Mouse (Mus musculus): ENCODE data around the gene Nt5m. TPM values are rescaled to one million over a fixed set of nuclear protein-coding genes. Genes with fewer than 3 reads are reported as not detected.

Gene Nt5m
- total and polyA plus RNA-seq, 3 experiments: 11.7 to 19.3 (median 14.0) TPM

DNA sequence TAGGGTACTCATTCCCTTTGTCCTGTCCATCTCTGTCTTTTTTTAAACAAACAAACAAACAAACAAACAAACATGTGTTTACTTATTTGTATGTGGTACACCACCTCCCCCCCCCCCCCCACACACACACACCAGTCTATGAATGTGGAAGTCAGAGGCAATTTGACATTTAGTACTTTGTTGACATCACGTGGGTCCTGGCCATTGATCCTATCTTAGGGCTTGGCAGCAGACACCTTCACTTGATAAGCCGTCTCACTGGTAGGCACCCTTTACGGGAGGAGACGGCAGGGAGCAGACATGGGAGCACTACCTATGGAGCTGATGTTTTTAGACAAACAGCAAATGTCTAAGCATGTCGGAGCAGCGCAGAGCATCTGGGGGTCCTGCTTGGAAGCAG is 55.7 kb downstream of the Nt5m start:
- ATAC-seq (ENCODE audit: extremely low read depth, insufficient number of reproducible peaks, low FRiP score, poor library complexity, severe bottlenecking) (no peak), DNase-seq (ENCODE audit: low spot score) (no peak)
- TF ChIP-seq GATA2 (IDR thresholded peaks at IDR 0.05; ENCODE audit: borderline replicate concordance, low read depth, low read length): no peak
- no peak for TF ChIP-seq CTCF (IDR thresholded peaks at IDR 0.05; ENCODE audit: low read depth, low read length)
- no peak for TF ChIP-seq POLR2AphosphoS5 (IDR thresholded peaks at IDR 0.05; ENCODE audit: insufficient replicate concordance, low read depth, low read length)
- TF ChIP-seq TAL1 (conservative IDR thresholded peaks at IDR 0.05; ENCODE audit: low read depth, low read length): no peak
- no peak for TF ChIP-seq GATA1 (IDR thresholded peaks at IDR 0.05; ENCODE audit: borderline replicate concordance, low read length)
- no peaks in the 10 kb centered on the region for H3K9me3 ChIP-seq (replicated peaks)
- no peaks in the 10 kb centered on the region for H3K36me3 ChIP-seq (replicated peaks)
- H3K4me1 ChIP-seq (ENCODE audit: insufficient read depth, low read depth, low read length): peaks cover 32% of the 10 kb centered on the region
- no peak overlapping the region for H3K4me3 ChIP-seq (ENCODE audit: low read depth, low read length)
- peaks cover 56% of the 10 kb centered on the region for H3K27me3 ChIP-seq (ENCODE audit: insufficient read depth, low read length)

GRCm38 (mm10) chr11:59895316-59895715 is 56.1 kb downstream of the Nt5m start:
- TF ChIP-seq TAL1 (conservative IDR thresholded peaks at IDR 0.05; ENCODE audit: low read depth, low read length): no peak
- TF ChIP-seq CTCF (IDR thresholded peaks at IDR 0.05; ENCODE audit: low read depth, low read length): no peak
- no peak for TF ChIP-seq GATA2 (IDR thresholded peaks at IDR 0.05; ENCODE audit: borderline replicate concordance, low read depth, low read length)
- no peak for TF ChIP-seq GATA1 (IDR thresholded peaks at IDR 0.05; ENCODE audit: borderline replicate concordance, low read length)
- no peak for TF ChIP-seq POLR2AphosphoS5 (IDR thresholded peaks at IDR 0.05; ENCODE audit: insufficient replicate concordance, low read depth, low read length)
- H3K4me3 ChIP-seq (ENCODE audit: low read depth, low read length): no peak overlapping the region
- H3K36me3 ChIP-seq (replicated peaks): no peaks in the 10 kb centered on the region
- H3K4me1 ChIP-seq (ENCODE audit: insufficient read depth, low read depth, low read length): peaks cover 32% of the 10 kb centered on the region
- H3K27me3 ChIP-seq (ENCODE audit: insufficient read depth, low read length): peaks cover 60% of the 10 kb centered on the region
- ATAC-seq (ENCODE audit: extremely low read depth, insufficient number of reproducible peaks, low FRiP score, poor library complexity, severe bottlenecking) (no peak), DNase-seq (ENCODE audit: low spot score) (no peak)
- H3K9me3 ChIP-seq (replicated peaks): no peaks in the 10 kb centered on the region

- DNase-seq (ENCODE audit: low spot score) (no peak), ATAC-seq (ENCODE audit: extremely low read depth, insufficient number of reproducible peaks, low FRiP score, poor library complexity, severe bottlenecking) (no peak)
- H3K9me3 ChIP-seq (replicated peaks): no peaks in the 10 kb centered on the region
- H3K27me3 ChIP-seq (ENCODE audit: insufficient read depth, low read length): peaks cover 64% of the 10 kb centered on the region
- peaks cover 30% of the 10 kb centered on the region for H3K4me1 ChIP-seq (ENCODE audit: insufficient read depth, low read depth, low read length)
- no peak overlapping the region for H3K4me3 ChIP-seq (ENCODE audit: low read depth, low read length)
- no peak for TF ChIP-seq POLR2AphosphoS5 (IDR thresholded peaks at IDR 0.05; ENCODE audit: insufficient replicate concordance, low read depth, low read length)
- no peak for TF ChIP-seq GATA2 (IDR thresholded peaks at IDR 0.05; ENCODE audit: borderline replicate concordance, low read depth, low read length)
- TF ChIP-seq TAL1 (conservative IDR thresholded peaks at IDR 0.05; ENCODE audit: low read depth, low read length): no peak
- TF ChIP-seq CTCF (IDR thresholded peaks at IDR 0.05; ENCODE audit: low read depth, low read length): no peak
- TF ChIP-seq GATA1 (IDR thresholded peaks at IDR 0.05; ENCODE audit: borderline replicate concordance, low read length): no peak
- H3K36me3 ChIP-seq (replicated peaks): no peaks in the 10 kb centered on the region
Observed at GRCm38 (mm10) chr11:59897981-59898599, 58.8 kb downstream of the Nt5m start.

- no peak for ATAC-seq (ENCODE audit: extremely low read depth, insufficient number of reproducible peaks, low FRiP score, poor library complexity, severe bottlenecking)
- Histone ChIP-seq H3K4me3 (ENCODE audit: low read depth, low read length) (no peak overlapping the region), H3K4me1 (ENCODE audit: insufficient read depth, low read depth, low read length) (peaks cover 13% of the 10 kb centered on the region)
Observed at GRCm38 (mm10) chr11:59899711-59900685, 60.8 kb downstream of the Nt5m start.

GRCm38 (mm10) chr11:59900995-59901394 is 61.7 kb downstream of the Nt5m start:
- ATAC-seq (ENCODE audit: extremely low read depth, insufficient number of reproducible peaks, low FRiP score, poor library complexity, severe bottlenecking) (no peak), DNase-seq (ENCODE audit: low spot score) (no peak)
- Histone ChIP-seq H3K9me3 (replicated peaks) (no peaks in the 10 kb centered on the region), H3K27me3 (ENCODE audit: insufficient read depth, low read length) (peaks cover 65% of the 10 kb centered on the region), H3K4me3 (ENCODE audit: low read depth, low read length) (no peak overlapping the region), H3K4me1 (ENCODE audit: insufficient read depth, low read depth, low read length) (peaks cover 10% of the 10 kb centered on the region), H3K36me3 (replicated peaks) (no peaks in the 10 kb centered on the region)
- TF ChIP-seq TAL1 (conservative IDR thresholded peaks at IDR 0.05; ENCODE audit: low read depth, low read length): no peak
- TF ChIP-seq GATA1 (IDR thresholded peaks at IDR 0.05; ENCODE audit: borderline replicate concordance, low read length): no peak
- TF ChIP-seq CTCF (IDR thresholded peaks at IDR 0.05; ENCODE audit: low read depth, low read length): no peak
- no peak for TF ChIP-seq POLR2AphosphoS5 (IDR thresholded peaks at IDR 0.05; ENCODE audit: insufficient replicate concordance, low read depth, low read length)
- TF ChIP-seq GATA2 (IDR thresholded peaks at IDR 0.05; ENCODE audit: borderline replicate concordance, low read depth, low read length): no peak

More at GRCm38 (mm10) chr11:59899711-59900685, 60.8 kb downstream of the Nt5m start:
- H3K27me3 ChIP-seq (ENCODE audit: insufficient read depth, low read length): peaks cover 67% of the 10 kb centered on the region
- no peaks in the 10 kb centered on the region for H3K36me3 ChIP-seq (replicated peaks)
- DNase-seq (ENCODE audit: low spot score): no peak
- no peaks in the 10 kb centered on the region for H3K9me3 ChIP-seq (replicated peaks)
- TF ChIP-seq GATA1 (IDR thresholded peaks at IDR 0.05; ENCODE audit: borderline replicate concordance, low read length) (no peak), TAL1 (conservative IDR thresholded peaks at IDR 0.05; ENCODE audit: low read depth, low read length) (no peak), POLR2AphosphoS5 (IDR thresholded peaks at IDR 0.05; ENCODE audit: insufficient replicate concordance, low read depth, low read length) (no peak), CTCF (IDR thresholded peaks at IDR 0.05; ENCODE audit: low read depth, low read length) (no peak), GATA2 (IDR thresholded peaks at IDR 0.05; ENCODE audit: borderline replicate concordance, low read depth, low read length) (no peak)

All from G1E (cell line).